Mouse (Mus musculus): ENCODE results near the gene Mgat5b. TPM values are rescaled to one million over a fixed set of nuclear protein-coding genes. Genes with fewer than 3 reads are reported as not detected.

Gene Mgat5b
- polyA plus RNA-seq, 2 experiments, result 0.78 to 3.6 TPM

GRCm38 (mm10) chr11:117028861-117029568 lies 110.4 kb downstream of the Mgat5b start:
- WGBS, result 62% methylated on average over 19 of the region's 19 CpGs
- H3K4me1 ChIP-seq (ENCODE audit: control insufficient read depth, insufficient read depth, low read length), result peaks cover 21% of the 10 kb centered on the region; the same call in 1 of the 2 replicates
- H3K9ac ChIP-seq (ENCODE audit: low read depth, low read length, severe bottlenecking), result no peak overlapping the region
- no peak overlapping the region for H3K4me2 ChIP-seq (replicated peaks; ENCODE audit: low read depth, low read length, severe bottlenecking)
- no peaks in the 10 kb centered on the region for H3K36me3 ChIP-seq (ENCODE audit: control insufficient read depth, insufficient read depth, low read length)
- 0 out of 2 replicates have a peak, but pooled peaks cover under 1% of the 10 kb centered on the region for H3K9me3 ChIP-seq (ENCODE audit: control insufficient read depth, low read length)
- ATAC-seq (ENCODE audit: low FRiP score, low read depth) (no peak), DNase-seq (ENCODE audit: low spot score) (no peak)
- H3K27ac ChIP-seq (replicated peaks; ENCODE audit: low read depth, low read length), result no peak overlapping the region
- no peak overlapping the region for H3K4me3 ChIP-seq (replicated peaks; ENCODE audit: low read length)
- no peak for TF ChIP-seq POLR2A (IDR thresholded peaks at IDR 0.05; ENCODE audit: borderline replicate concordance, extremely low read depth, insufficient read depth, insufficient read length)
- no peaks in the 10 kb centered on the region for H3K27me3 ChIP-seq (ENCODE audit: control insufficient read depth, insufficient read depth, low read length)

GRCm38 (mm10) chr11:117029569-117029955 lies 110.9 kb downstream of the Mgat5b start:
- no peak for DNase-seq (ENCODE audit: low spot score)
- ATAC-seq (ENCODE audit: low FRiP score, low read depth), result no peak
- Histone ChIP-seq H3K9me3 (ENCODE audit: control insufficient read depth, low read length) (no peaks in the 10 kb centered on the region), H3K4me1 (ENCODE audit: control insufficient read depth, insufficient read depth, low read length) (peaks cover 21% of the 10 kb centered on the region; the same call in 1 of the 2 replicates), H3K4me3 (replicated peaks; ENCODE audit: low read length) (no peak overlapping the region), H3K36me3 (ENCODE audit: control insufficient read depth, insufficient read depth, low read length) (no peaks in the 10 kb centered on the region), H3K4me2 (replicated peaks; ENCODE audit: low read depth, low read length, severe bottlenecking) (no peak overlapping the region), H3K9ac (ENCODE audit: low read depth, low read length, severe bottlenecking) (no peak overlapping the region), H3K27ac (replicated peaks; ENCODE audit: low read depth, low read length) (no peak overlapping the region), H3K27me3 (ENCODE audit: control insufficient read depth, insufficient read depth, low read length) (no peaks in the 10 kb centered on the region)
- no peak for TF ChIP-seq POLR2A (IDR thresholded peaks at IDR 0.05; ENCODE audit: borderline replicate concordance, extremely low read depth, insufficient read depth, insufficient read length)
- WGBS, result 88% methylated on average over 3 of the region's 3 CpGs

DNA sequence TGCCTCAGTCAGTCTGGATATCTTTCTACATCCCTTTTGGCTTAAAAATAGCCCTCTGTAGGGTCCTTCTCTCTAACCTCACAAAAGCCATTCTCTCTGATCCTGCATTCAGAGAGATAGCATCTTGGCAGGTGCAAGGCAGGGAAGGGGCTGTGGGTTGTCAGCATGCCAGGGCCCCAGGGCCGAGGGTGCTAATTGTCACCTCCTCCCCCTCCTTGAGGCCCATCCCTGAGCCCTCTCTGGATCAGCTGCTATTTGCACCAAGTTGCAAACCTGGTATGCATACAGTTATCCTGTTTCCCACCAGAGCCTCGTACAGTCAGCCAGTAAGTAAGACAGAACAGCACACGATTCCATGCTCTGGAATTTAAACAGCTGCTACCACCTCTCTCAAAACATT lies 111.4 kb downstream of the Mgat5b start:
- no peak for TF ChIP-seq POLR2A (IDR thresholded peaks at IDR 0.05; ENCODE audit: borderline replicate concordance, extremely low read depth, insufficient read depth, insufficient read length)
- 13% methylated on average over 3 of the region's 3 CpGs for WGBS
- ATAC-seq (ENCODE audit: low FRiP score, low read depth) (no peak), DNase-seq (ENCODE audit: low spot score) (no peak)
- Histone ChIP-seq H3K4me3 (replicated peaks; ENCODE audit: low read length) (no peak overlapping the region), H3K4me1 (ENCODE audit: control insufficient read depth, insufficient read depth, low read length) (peaks cover 21% of the 10 kb centered on the region; the same call in 1 of the 2 replicates), H3K9me3 (ENCODE audit: control insufficient read depth, low read length) (no peaks in the 10 kb centered on the region), H3K27ac (replicated peaks; ENCODE audit: low read depth, low read length) (no peak overlapping the region), H3K36me3 (ENCODE audit: control insufficient read depth, insufficient read depth, low read length) (no peaks in the 10 kb centered on the region), H3K4me2 (replicated peaks; ENCODE audit: low read depth, low read length, severe bottlenecking) (no peak overlapping the region), H3K27me3 (ENCODE audit: control insufficient read depth, insufficient read depth, low read length) (no peaks in the 10 kb centered on the region), H3K9ac (ENCODE audit: low read depth, low read length, severe bottlenecking) (no peak overlapping the region)

GRCm38 (mm10) chr11:117030471-117031101 lies 111.9 kb downstream of the Mgat5b start:
- no peaks in the 10 kb centered on the region for H3K9me3 ChIP-seq (ENCODE audit: control insufficient read depth, low read length)
- TF ChIP-seq POLR2A (IDR thresholded peaks at IDR 0.05; ENCODE audit: borderline replicate concordance, extremely low read depth, insufficient read depth, insufficient read length), result no peak
- no peaks in the 10 kb centered on the region for H3K36me3 ChIP-seq (ENCODE audit: control insufficient read depth, insufficient read depth, low read length)
- no peak overlapping the region for H3K9ac ChIP-seq (ENCODE audit: low read depth, low read length, severe bottlenecking)
- H3K27me3 ChIP-seq (ENCODE audit: control insufficient read depth, insufficient read depth, low read length), result no peaks in the 10 kb centered on the region
- ATAC-seq (ENCODE audit: low FRiP score, low read depth) (no peak), DNase-seq (ENCODE audit: low spot score) (no peak)
- no peak overlapping the region for H3K27ac ChIP-seq (replicated peaks; ENCODE audit: low read depth, low read length)
- H3K4me1 ChIP-seq (ENCODE audit: control insufficient read depth, insufficient read depth, low read length), result peaks cover 22% of the 10 kb centered on the region
- H3K4me2 ChIP-seq (replicated peaks; ENCODE audit: low read depth, low read length, severe bottlenecking), result no peak overlapping the region
- H3K4me3 ChIP-seq (replicated peaks; ENCODE audit: low read length), result no peak overlapping the region
- 50% methylated on average over 8 of the region's 8 CpGs for WGBS

GRCm38 (mm10) chr11:117031249-117031648 lies 112.6 kb downstream of the Mgat5b start:
- Histone ChIP-seq H3K4me1 (ENCODE audit: control insufficient read depth, insufficient read depth, low read length) (peaks cover 29% of the 10 kb centered on the region), H3K4me3 (replicated peaks; ENCODE audit: low read length) (no peak overlapping the region), H3K27ac (replicated peaks; ENCODE audit: low read depth, low read length) (no peak overlapping the region), H3K9me3 (ENCODE audit: control insufficient read depth, low read length) (no peaks in the 10 kb centered on the region), H3K9ac (ENCODE audit: low read depth, low read length, severe bottlenecking) (no peak overlapping the region), H3K4me2 (replicated peaks; ENCODE audit: low read depth, low read length, severe bottlenecking) (no peak overlapping the region), H3K36me3 (ENCODE audit: control insufficient read depth, insufficient read depth, low read length) (no peaks in the 10 kb centered on the region), H3K27me3 (ENCODE audit: control insufficient read depth, insufficient read depth, low read length) (no peaks in the 10 kb centered on the region)
- TF ChIP-seq POLR2A (IDR thresholded peaks at IDR 0.05; ENCODE audit: borderline replicate concordance, extremely low read depth, insufficient read depth, insufficient read length), result no peak
- 34% methylated on average over 4 of the region's 4 CpGs for WGBS
- ATAC-seq (ENCODE audit: low FRiP score, low read depth), result no peak
- DNase-seq (ENCODE audit: low spot score), result peak; percentile 16

All from limb, embryonic 14.5 days (tissue).